Mouse (Mus musculus): ENCODE data around the gene 4921536K21Rik. TPM values are rescaled to one million over a fixed set of nuclear protein-coding genes. Genes with fewer than 3 reads are reported as not detected.

Gene 4921536K21Rik
- total RNA-seq, 4 experiments from 2014 or later: 0.56 to 0.81 (median 0.70) TPM

DNA sequence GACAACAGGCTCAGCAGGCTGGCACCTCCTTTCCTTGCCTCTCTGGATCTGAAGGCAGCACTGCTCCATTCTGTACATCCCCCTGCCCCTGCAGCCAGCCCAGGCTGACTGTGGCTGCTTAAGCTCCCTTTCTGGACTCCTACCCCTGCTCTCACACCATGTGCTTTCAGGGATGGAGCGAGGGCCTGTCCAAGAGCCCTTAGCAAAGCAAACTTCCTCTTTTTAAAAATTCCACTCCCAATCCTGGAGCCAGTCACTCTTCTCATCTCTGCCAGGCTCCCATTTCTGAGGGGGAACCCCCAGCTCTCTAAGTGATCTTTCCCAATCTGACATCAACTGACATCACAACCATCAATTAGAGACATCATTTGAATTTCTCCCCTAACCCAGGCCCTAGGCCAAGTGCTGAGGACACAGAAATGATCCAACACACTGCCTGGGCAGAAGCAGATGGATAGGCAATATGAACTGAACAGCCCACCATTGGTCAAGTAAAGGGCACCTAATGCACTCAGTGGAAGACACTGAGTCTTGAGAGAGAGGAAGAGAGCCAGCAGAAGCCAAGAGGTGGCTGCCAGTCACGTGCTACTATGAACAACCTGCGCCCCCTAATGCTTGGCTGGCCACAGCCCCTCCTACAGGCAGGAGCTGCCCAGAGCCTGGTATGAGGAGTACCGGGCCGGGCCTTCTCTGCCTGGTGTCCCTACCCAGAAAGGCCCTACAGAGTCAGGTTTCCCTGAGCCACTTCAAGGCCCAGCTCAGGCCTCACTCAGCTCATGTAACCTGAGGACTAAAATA is 15.8 kb upstream of the 4921536K21Rik start:
- DNase-seq: no peak

DNA sequence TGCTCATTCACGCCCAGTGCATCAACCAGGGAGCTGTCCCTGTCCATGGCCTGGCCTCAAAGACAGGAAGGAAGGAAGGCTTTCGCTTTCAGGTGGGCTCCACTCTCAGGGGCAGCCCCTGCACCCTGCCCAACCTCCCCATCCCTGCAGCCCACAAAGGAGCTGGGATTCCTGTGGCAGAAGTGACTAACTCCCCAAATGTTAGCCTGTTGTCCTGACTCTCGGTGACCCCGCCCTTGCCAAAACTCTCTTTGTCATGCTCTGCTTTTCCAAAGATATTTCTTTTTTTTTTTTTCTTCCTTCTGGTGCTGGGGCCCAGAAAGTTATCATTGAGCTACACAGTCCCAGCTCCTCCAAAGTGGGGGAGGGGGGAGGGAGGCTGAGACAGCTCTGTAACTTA is 14.3 kb upstream of the 4921536K21Rik start:
- no peak for DNase-seq

DNA sequence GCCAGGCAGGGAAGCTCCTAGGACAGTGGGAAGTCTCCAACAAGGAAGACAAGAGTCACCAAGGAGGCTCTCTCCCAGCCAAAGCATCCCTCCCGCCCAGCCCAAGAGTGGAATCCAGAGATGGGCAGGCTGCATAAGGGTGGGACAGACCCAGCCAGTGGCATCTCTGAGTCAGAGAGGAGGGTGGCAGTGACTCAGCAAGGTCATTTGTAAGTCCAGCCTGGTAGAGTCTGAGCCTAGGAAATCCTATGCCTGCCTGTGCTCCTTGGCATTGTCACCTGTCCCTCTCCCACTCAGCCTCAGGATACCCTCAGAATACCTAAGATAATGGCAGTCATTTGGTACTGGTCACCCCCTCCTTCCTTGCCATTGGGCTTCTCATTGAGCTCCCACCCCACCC is 10.5 kb upstream of the 4921536K21Rik start:
- no peak for DNase-seq

DNA sequence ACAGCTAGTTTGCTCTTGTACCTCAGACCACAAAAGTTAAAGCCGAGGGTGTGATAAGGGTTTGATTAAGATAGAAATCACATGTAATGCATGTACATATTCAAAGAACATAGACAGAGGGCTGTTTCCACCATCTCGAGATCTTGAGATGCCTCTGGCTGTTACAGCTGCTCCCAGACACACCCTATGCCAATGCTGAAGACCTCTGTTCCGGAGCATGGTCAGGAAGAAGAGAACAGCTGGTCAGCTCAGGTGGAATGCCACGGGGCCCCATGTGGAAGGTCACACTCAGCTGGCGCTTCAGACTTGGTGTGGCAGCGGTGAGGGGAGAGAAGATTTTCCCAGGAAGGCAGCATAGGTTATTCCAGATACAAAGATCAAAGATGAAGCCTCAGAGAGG is 9.8 kb upstream of the 4921536K21Rik start:
- no peak for DNase-seq

DNA sequence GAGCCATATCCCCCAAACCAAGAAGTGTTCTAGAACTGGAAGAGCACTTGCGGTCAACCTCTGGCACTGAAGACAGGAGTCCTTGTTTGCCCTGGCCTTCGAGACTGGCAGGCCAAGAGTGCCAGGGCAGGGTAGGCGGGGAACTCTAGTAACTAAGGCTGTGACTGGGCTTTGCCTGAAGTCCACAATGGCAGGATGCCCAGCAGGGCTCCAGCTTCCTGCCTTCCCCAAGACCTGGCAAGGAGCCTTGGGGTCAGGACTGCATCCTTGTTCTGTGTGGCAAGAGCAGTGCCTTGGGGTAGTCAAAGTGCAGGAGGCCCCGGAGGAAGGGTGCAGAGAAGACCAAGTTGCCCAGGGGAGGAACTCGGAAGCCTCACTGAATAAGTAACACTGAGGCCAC is 8.1 kb upstream of the 4921536K21Rik start:
- peak; percentile 76 for DNase-seq

DNA sequence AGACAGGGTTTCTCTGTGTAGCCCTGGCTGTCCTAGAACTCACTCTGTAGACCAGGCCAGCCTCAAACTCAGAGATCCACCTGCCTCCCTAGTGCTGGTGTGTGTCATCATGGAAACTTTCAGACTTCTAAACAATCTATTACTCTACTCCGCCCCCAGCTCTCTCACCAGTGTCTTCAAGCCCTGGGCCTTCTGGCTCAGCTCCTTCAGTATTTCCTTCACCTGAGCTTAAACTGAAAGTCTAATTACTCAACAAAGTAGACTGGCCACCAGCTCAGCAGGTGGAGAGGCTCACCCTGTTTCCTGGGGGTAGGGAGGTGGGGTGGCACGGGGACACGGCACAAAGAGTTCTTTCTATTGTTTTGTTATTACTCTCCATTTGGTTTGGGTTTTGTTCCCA is 7.6 kb upstream of the 4921536K21Rik start:
- DNase-seq: no peak

DNA sequence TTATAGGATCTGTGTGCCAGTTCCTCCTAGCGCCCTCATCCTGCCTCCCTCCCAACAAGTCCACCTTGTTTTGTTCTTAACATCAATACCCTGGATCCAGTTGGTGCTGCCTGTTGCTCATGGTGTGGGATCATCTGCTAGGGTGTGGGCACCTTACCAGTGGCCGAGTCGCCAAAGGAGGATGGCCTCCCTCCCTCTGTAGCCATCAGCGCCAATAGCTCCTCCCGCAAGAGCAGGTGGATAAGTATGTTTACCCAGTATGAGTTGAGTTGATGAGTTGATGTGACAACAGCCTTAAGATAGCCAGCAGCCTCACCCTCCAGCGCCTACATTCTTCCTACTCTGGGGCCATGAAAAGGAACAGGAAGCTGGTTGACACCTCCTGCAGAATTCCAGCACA is 5.4 kb upstream of the 4921536K21Rik start:
- DNase-seq: no peak

DNA sequence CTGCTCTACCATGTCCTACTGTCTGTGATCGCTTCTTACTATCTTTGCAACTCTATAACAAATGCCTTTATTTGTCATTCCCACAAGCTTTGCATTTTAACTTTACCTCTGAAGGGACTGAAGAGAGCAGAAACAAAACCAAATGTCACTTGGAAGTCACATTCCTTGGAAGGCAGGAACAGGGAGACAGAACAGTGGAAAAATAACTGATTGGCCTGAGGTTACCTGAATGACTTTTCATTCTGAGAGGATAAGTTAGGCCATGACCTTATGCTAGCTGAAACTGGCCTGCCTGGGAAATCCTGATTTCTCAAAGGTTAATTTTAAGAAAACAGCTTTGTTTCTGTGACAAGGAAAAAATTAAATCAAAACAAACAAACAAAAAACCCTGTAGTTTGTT is 1.0 kb upstream of the 4921536K21Rik start:
- DNase-seq: no peak

DNA sequence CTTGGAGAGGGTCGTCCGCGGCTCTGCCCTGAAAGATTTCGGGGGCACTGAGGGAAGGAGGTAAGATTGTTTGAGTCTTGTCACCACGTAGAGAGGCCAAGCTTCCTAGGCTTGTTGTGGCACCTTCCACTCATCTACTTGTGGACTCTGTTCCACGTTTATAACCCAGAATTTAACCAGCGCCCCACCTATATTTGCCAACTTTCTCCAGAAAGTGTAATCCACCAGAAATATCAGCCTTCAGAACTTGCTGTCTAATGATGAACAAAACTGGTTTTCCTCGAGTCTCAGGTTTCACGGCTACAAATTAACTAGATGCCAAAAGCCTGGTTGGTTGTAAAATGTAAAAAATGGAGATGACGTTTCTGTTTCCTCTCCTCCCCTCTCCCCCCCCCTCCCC is 560 bp upstream of the 4921536K21Rik start:
- DNase-seq: no peak

DNA sequence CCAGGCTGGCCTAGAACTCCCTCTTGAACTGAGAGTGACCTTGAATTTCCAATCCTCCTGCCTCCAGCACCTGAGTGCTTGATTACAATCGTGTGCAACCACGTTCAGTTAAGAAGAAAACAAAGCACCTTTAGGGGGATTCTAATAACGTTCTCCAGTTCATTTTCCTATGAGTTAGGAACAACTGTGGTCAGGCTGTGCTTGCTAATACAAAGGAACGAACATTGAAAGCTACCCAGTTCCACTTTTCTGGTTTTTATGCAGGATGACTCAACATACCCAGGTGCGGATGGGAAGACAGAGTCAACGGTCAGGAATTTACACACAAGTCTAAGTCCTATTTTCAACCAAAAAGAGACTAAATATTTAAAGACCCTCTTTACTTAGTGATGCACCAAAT is 928 bp downstream of the 4921536K21Rik start:
- no peak for DNase-seq

DNA sequence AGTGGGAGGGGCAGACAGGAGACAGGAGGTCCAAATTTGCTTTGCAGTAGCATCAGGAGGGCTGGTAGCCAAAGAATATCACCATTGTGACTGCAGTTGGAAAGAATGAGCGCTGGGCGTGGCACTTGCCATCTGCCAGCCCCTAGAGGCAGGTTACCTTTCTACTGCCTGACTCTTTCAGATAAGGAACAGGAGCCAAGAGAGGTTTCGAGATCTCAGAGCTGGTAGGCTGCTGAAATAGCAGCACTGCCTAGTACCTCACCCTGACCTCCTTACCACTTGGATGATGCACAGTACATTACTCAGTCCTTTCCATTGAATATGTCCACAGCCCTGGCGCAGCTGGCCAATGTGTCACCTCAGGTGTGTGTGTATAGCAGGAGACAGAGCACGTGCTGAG is 7.6 kb downstream of the 4921536K21Rik start:
- DNase-seq: no peak

DNA sequence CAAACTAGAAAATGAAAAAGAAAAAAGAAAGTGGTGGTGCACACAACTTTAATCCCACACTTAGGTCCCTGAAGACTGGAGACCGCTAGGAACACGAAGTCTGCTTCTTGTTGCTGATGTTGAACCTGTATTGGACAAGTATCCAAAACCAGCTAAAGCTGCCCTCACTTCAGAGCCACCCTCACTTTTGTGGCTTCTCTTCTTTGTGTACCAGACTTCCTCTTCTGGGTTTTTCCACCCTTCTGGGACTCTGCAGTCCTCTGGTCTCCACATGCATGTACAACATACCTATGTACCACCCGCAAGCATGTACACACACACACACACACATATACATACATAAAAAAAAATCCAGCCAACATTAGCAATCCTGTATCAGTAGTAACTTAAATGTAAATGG is 11.2 kb downstream of the 4921536K21Rik start:
- no peak for DNase-seq

DNA sequence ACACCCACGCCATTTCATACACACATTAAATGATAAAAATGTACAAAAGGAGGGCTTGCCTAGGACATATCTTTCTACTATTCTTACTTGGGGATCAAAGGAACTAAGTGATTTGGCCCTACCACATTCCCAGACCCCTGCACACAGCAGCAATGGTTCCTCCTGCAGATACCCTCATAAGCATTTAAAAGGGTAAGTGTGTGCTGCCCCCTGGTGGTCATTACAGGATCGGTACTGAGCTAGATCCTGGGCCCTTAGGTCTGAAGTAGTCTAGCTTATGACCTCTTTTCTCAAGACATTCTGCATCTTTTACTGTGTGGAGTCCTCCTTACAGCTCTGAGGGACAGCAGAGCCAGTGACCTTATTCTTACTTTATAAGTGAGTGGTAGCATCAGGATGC is 15.1 kb downstream of the 4921536K21Rik start:
- peak; percentile 48 for DNase-seq

DNA sequence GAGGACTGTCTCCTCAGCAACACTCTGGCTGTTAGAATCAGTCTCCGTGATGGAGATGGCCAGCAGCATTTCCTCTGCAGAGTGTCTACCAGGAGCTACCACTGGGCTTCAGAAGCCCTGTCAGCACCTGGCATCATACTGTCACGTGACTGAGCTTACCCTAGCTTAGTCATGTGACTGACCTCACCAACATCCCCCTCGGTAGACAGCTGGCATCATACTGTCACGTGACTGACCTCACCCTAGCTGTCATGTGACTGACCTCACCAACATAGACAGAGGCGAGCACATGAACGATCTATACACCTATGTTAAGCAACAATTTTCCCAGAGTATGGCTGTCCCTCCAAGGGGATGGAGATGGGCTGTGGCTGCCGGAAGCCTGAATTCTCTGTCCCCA is 16.2 kb downstream of the 4921536K21Rik start:
- no peak for DNase-seq

DNA sequence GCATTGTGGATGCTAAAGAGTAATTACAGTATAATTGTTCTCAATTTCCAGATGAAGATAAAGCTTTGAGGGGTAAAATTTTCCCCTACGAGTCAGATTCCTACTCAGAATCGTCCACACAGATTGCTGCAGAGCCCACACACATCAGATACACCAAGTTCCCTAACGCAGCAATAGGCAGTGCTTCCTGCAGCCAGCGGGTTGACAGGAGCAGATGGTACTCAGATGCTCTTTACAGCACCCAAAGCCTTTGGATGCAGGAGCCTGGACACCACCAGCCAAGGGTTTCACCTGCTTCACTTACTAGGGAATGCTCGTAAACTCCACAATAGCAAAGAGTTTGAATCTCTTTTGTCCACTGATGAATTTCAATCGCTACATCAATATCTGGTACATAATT is 18.5 kb downstream of the 4921536K21Rik start:
- no peak for DNase-seq

DNA sequence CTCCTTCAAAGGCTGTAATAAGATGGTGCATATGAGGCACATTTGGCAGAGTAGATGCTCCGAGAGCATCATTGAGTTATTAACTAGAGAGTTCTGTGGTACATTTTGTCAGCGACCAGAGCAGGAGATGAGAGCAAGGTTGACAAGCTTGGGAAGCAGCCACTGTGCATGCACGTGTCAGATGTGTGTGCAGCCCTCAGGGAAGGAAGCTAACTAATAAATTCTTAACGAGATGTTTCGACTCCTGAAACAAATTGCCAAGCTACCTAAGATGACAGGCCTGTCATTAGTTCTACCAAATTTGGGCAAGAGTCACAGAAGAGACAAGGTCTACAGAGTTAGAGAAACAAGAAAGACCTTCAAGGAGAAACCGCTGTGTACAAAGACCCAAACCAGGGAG is 30.6 kb downstream of the 4921536K21Rik start:
- no peak for DNase-seq

DNA sequence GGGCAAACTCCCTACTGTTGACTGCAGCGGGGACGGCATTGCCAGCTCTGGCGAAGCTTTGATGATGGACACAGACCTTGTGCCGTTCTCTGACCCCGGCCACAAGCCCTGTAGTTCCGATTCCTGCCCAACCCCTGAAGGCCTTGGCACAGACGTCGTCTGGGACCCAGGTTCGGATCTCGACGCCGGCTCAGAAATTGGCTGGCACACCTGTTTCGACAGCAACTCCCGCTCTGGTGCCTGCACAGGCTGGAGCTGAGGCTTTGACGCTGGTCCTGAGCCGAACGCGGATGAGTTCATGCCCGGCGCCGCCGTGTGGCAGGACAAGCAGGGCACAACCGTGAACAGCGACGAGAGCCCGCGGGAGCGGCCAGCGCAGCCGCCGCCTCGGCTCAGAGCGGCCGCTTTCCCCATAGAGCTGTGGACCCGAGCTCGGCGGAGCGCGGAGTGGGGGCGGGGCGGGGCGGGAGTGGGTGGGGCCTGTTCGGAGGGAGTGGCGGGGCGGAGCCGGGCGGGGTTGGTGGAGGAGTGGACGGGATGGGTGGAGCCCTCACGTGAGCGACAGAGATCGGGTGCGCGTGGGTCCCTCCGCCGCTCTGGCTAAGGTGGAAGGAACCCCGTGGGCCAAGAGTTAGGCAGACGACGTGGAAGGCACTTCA is 31.3 kb downstream of the 4921536K21Rik start, which contains the start of gene Osbp2:
Gene Osbp2 (minus strand): TSS at position 450 of the 659 bp plus-strand sequence.
- DNase-seq: peak; percentile 55

DNA sequence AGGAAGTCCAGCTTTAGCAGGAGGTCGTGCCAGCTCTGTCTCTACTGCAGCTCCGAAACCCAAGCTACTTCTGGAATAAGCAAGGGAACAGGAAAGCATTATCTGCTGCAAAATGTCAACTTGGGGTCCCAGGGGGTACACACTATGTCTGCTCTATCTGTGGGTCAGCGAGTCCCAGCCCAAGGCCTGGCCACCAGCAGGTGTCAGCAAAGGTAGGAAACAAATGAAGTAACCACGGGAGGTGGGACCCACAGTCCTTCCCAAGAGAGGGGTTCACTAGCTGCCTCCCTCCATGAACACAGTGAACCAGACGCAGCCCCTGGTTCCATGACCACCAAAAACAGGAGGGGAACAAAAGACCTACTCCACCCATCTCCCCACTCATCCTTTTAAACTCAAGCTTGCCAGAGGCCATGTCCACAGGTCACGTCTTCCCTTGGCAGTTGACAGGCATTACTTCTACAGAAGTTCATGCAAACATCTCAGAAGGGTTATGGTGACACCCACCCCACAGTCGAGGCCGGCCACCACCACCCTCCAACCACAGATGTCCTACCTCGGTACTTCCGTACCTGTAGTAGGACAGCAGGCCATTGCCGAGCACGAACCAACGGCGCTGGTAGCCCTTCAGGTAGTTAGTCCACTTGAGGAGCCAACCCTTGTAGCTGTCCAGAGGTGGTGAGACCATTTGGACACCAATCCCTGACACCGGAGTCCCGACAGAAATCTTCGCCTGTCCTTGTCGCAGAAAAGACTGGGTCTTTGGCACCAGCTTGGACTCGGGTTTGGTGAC is 32.0 kb downstream of the 4921536K21Rik start:
- DNase-seq: no peak

DNA sequence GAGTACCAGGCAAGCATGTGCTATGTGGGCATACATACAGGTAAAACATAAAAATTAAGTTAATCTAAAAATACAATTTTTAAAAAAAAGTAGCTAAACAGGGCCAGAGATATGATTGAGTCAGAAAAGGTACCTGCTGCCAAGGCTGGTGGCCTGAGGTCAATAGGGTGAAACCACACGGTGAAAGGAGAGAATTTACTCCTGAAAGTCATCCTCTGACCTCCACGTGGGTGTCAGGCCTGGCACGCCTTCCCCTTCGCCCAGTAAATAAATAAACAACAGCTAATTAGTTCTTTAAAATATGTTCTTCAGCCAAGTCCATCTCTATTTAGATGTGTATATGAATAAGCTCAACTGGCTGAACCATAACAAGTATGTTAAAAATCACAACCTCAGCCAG is 34.5 kb downstream of the 4921536K21Rik start:
- DNase-seq: no peak

DNA sequence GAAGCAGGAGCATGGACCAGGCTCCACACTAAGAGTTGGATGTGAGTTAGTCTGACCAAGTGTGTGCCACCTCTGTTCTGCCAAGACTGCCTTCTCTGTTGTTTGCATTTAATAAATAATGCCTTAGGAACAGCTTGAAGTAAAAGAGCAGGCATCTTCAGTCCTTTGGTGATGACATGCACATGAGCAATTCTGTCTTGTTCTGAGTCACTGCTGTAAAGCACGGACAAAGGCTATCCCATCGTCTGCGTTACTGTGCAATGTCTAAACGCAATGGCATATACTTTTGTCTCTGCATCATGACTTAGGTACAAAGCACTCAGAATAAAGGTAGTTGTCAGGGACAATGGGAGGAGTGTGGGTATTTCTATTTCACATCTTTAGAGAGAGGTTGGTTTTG is 35.1 kb downstream of the 4921536K21Rik start:
- DNase-seq: no peak

DNA sequence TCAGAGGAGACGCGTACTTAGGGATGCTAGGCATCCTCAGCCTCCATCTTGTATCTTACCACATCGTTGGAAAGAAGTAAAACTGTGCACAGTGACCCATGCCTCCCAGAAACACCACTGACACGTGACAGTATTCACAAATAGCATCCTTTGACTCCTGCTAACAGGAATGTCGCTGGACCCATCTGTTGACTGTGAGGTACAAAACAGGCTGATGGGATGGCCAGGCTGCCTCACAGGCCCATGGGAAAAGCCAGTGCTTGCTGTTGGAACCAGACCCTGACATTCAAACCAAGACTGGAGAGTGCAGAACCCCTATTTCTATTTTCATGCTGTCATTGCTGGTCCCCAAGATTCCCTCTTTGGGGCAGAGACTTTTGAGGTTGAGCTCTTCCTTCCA is 37.0 kb downstream of the 4921536K21Rik start:
- no peak for DNase-seq

DNA sequence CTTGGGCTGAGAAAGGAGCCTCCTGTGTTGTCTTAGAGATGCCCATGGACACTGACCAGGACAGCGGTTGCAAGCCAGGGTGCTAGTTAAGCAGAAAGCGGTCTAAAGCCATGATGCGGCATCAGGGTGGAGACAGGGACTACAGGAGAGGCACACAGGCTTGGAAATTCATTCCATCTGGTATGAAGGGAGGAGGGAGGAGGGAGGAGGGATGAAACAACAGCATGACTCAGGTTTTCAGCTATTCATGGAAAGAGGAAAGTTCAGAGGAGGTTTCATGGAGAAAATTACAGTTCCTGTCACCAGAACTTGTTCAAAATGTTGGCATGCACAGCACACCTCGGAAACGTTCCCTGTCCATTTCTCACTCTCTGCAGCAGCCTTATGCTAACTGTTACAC is 39.1 kb downstream of the 4921536K21Rik start:
- DNase-seq: no peak

DNA sequence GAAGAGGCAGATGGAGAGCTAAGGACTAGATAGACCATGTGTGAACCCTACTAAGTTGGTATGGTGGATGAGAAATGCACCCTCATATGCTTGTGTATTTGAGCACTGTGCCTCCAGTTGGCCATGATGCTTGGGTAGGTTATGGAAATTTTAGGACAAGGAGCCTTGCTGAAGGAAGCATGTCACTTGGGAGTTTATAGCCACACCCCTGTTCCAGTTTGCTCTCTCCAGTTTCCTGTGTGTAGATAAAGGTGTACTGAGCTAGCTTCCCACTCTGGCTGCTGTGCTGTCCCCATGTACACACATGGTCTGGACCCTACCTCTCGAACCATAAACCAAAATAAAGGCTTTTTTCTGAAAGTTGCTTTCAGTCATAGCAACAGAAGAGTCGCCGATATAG is 40.7 kb downstream of the 4921536K21Rik start:
- no peak for DNase-seq
